Mouse (Mus musculus) kidney, postnatal 0 days (tissue): ENCODE data around the gene Gm49361. TPM values are rescaled to one million over a fixed set of nuclear protein-coding genes. Genes with fewer than 3 reads are reported as not detected.
"Not testable (repeated sequence)": the region's sequence is repeated elsewhere in the genome, so short reads cannot be mapped to it uniquely, and the experiment has no call there.

Source experiments
- ATAC-seq: fragments of 200-750 bp; cut with Nextera tagmentation; replicated peaks from 2 replicates; pipeline ENCODE4 v1.8.0; 2017; ENCODE audit warnings: low read depth, moderate number of reproducible peaks, moderate TSS enrichment, moderate library complexity; ENCODE audit not compliant: low FRiP score
- DNase-seq: peaks from one replicate; pipeline ENCODE4 v3.0.0-alpha.2; 2016; ENCODE audit warnings: low spot score
- H3K27ac ChIP-seq: fragments of 300-500 bp; sonication (generic); 2 replicates; pipeline ENCODE4 v1.5.1; 2014; ENCODE audit warnings: mild to moderate bottlenecking
- H3K27me3 ChIP-seq: fragments of 300-500 bp; sonication (generic); 2 replicates; pipeline ENCODE4 v1.6.1; 2014; ENCODE audit warnings: low read length, mixed read lengths; ENCODE audit not compliant: insufficient read depth
- H3K36me3 ChIP-seq: fragments of 300-500 bp; sonication (generic); 2 replicates; pipeline ENCODE4 v1.6.1; 2014; ENCODE audit warnings: low read length, mixed read lengths; ENCODE audit not compliant: insufficient read depth
- H3K4me1 ChIP-seq: fragments of 300-500 bp; sonication (generic); replicated peaks from 2 replicates; pipeline ENCODE4 v1.6.1; 2014; ENCODE audit warnings: antibody characterized with exemption, low read length, mixed read lengths; ENCODE audit not compliant: insufficient read depth
- H3K4me2 ChIP-seq: fragments of 300-500 bp; sonication (generic); 2 replicates; pipeline ENCODE4 v1.6.1; 2014; ENCODE audit warnings: mild to moderate bottlenecking, low read length, moderate library complexity, mixed read lengths
- H3K4me3 ChIP-seq: fragments of 300-500 bp; sonication (generic); replicated peaks from 2 replicates; pipeline ENCODE4 v1.5.1; 2014; ENCODE audit warnings: low read depth, low read length
- H3K9ac ChIP-seq: fragments of 300-500 bp; sonication (generic); 2 replicates; pipeline ENCODE4 v1.6.1; 2014; ENCODE audit warnings: low read depth, low read length
- H3K9me3 ChIP-seq: fragments of 300-500 bp; sonication (generic); replicated peaks from 2 replicates; pipeline ENCODE4 v1.6.1; 2016; ENCODE audit warnings: low read length, inconsistent platforms, mixed read lengths
- CTCF ChIP-seq: IDR thresholded peaks from 2 replicates; pipeline ENCODE4 v1.5.1; 2016; ENCODE audit warnings: antibody characterized with exemption, low read depth, mild to moderate bottlenecking, moderate library complexity
- WGBS: fragments of 180-500 bp; shearing (Covaris S2); extraction: QIAGEN DNeasy Blood & Tissue Kit; methylation state at CpG from one replicate; pipeline ENCODE4 v1.1.7; 2014; 5-methylcytosine and 5-hydroxymethylcytosine counted together
- polyA plus RNA-seq: library from polyadenylated mRNA; unstranded; fragments of >200 nt; fragmentation: Nextera tagmentation; extraction: Ambion mirVana; gene quantifications from 2 replicates; pipeline ENCODE4 v1.2.1, GENCODE M21; 2015

The Gm49361 gene
- polyA plus RNA-seq, 1 experiment from 2014 or later = not detected

GRCm38 (mm10) chr14:57699016-57699415 lies 46.9 kb downstream of the Gm49361 start:
- no peak for TF ChIP-seq CTCF
- Histone ChIP-seq H3K9me3 (no peaks in the 10 kb centered on the region), H3K9ac (no peak overlapping the region), H3K4me2 (no peak overlapping the region), H3K27me3 (no peaks in the 10 kb centered on the region), H3K4me1 (no peaks in the 10 kb centered on the region), H3K4me3 (no peak overlapping the region), H3K36me3 (peaks cover 71% of the 10 kb centered on the region), H3K27ac (no peak overlapping the region)
- no peak for DNase-seq
- no peak for ATAC-seq
- WGBS = 88% methylated on average over 10 of the region's 10 CpGs

GRCm38 (mm10) chr14:57696066-57696465 lies 49.8 kb downstream of the Gm49361 start:
- Histone ChIP-seq H3K4me1 (no peaks in the 10 kb centered on the region), H3K27ac (no peak overlapping the region), H3K27me3 (no peaks in the 10 kb centered on the region), H3K4me2 (no peak overlapping the region), H3K9ac (no peak overlapping the region), H3K36me3 (peaks cover 65% of the 10 kb centered on the region), H3K9me3 (no peaks in the 10 kb centered on the region), H3K4me3 (no peak overlapping the region)
- TF ChIP-seq CTCF = no peak
- 92% methylated on average over 15 of the region's 15 CpGs for WGBS
- no peak for DNase-seq
- no peak for ATAC-seq

GRCm38 (mm10) chr14:57695550-57695949 lies 50.4 kb downstream of the Gm49361 start:
- DNase-seq = peak; percentile 22
- H3K27ac ChIP-seq = no peak overlapping the region
- H3K9me3 ChIP-seq = no peaks in the 10 kb centered on the region
- H3K27me3 ChIP-seq = no peaks in the 10 kb centered on the region
- H3K4me1 ChIP-seq = no peaks in the 10 kb centered on the region
- no peak overlapping the region for H3K9ac ChIP-seq
- peaks cover 68% of the 10 kb centered on the region for H3K36me3 ChIP-seq
- no peak overlapping the region for H3K4me2 ChIP-seq
- ATAC-seq = no peak
- TF ChIP-seq CTCF = peak; percentile 60
- no peak overlapping the region for H3K4me3 ChIP-seq
- WGBS = 94% methylated on average over 8 of the region's 8 CpGs

GRCm38 (mm10) chr14:57694246-57694645 lies 51.7 kb downstream of the Gm49361 start:
- H3K27me3 ChIP-seq = no peaks in the 10 kb centered on the region
- no peak for DNase-seq
- no peak overlapping the region for H3K4me3 ChIP-seq
- no peak overlapping the region for H3K9ac ChIP-seq
- peaks cover 61% of the 10 kb centered on the region for H3K36me3 ChIP-seq
- no peak for ATAC-seq
- TF ChIP-seq CTCF = no peak
- H3K27ac ChIP-seq = no peak overlapping the region
- no peaks in the 10 kb centered on the region for H3K9me3 ChIP-seq
- H3K4me2 ChIP-seq = no peak overlapping the region
- no peaks in the 10 kb centered on the region for H3K4me1 ChIP-seq
- WGBS = 85% methylated on average over 16 of the region's 16 CpGs

- Histone ChIP-seq H3K4me3 (no peak overlapping the region), H3K27me3 (no peaks in the 10 kb centered on the region), H3K27ac (no peak overlapping the region), H3K4me1 (no peaks in the 10 kb centered on the region), H3K4me2 (no peak overlapping the region), H3K9me3 (no peaks in the 10 kb centered on the region), H3K36me3 (peaks cover 55% of the 10 kb centered on the region), H3K9ac (no peak overlapping the region)
- ATAC-seq (no peak), DNase-seq (no peak)
- TF ChIP-seq CTCF = no peak
- WGBS = 91% methylated on average over 17 of the region's 17 CpGs
Observed at GRCm38 (mm10) chr14:57692517-57693130, 53.3 kb downstream of the Gm49361 start.

- Histone ChIP-seq H3K27ac (no peak overlapping the region), H3K4me2 (no peak overlapping the region), H3K9me3 (no peaks in the 10 kb centered on the region), H3K9ac (no peak overlapping the region), H3K27me3 (no peaks in the 10 kb centered on the region), H3K4me3 (no peak overlapping the region), H3K4me1 (no peaks in the 10 kb centered on the region), H3K36me3 (peaks cover 49% of the 10 kb centered on the region)
- 94% methylated on average over 24 of the region's 24 CpGs for WGBS
- DNase-seq (no peak), ATAC-seq (no peak)
- TF ChIP-seq CTCF = no peak
Observed at GRCm38 (mm10) chr14:57691316-57691715, 54.6 kb downstream of the Gm49361 start.

GRCm38 (mm10) chr14:57690681-57691080 lies 55.2 kb downstream of the Gm49361 start:
- WGBS = 89% methylated on average over 8 of the region's 8 CpGs
- Histone ChIP-seq H3K9me3 (no peaks in the 10 kb centered on the region), H3K4me2 (no peak overlapping the region), H3K27ac (no peak overlapping the region), H3K4me3 (no peak overlapping the region), H3K9ac (no peak overlapping the region), H3K4me1 (no peaks in the 10 kb centered on the region), H3K36me3 (peaks cover 44% of the 10 kb centered on the region), H3K27me3 (no peaks in the 10 kb centered on the region)
- no peak for TF ChIP-seq CTCF
- DNase-seq = no peak
- ATAC-seq = no peak

- not testable (repeated sequence) for DNase-seq, H3K4me2 ChIP-seq, H3K4me3 ChIP-seq, H3K27me3 ChIP-seq, H3K27ac ChIP-seq, H3K9me3 ChIP-seq, ATAC-seq, H3K9ac ChIP-seq, H3K4me1 ChIP-seq
- H3K36me3 ChIP-seq = peaks cover 28% of the 10 kb centered on the region
- WGBS = 92% methylated on average over 7 of the region's 7 CpGs
Observed at GRCm38 (mm10) chr14:57688066-57688465, 57.8 kb downstream of the Gm49361 start.
